Mouse (Mus musculus) small intestine, adult 2 months (tissue): Measurements from ENCODE around the gene Wdr18.

ENCODE experiments used
- CTCF ChIP-seq: fragments of 200-500 bp; IDR thresholded peaks from 2 replicates; pipeline ENCODE4 v1.5.1; 2012; ENCODE audit warnings: low read depth, mild to moderate bottlenecking, control low read depth, inconsistent platforms, low read length, moderate library complexity, mixed read lengths; ENCODE audit not compliant: insufficient replicate concordance, insufficient read length; ENCODE audit errors: extremely low read depth
- POLR2A ChIP-seq: fragments of 200-500 bp; IDR thresholded peaks from 2 replicates; pipeline ENCODE4 v1.6.1; 2012; ENCODE audit warnings: low read depth, mild to moderate bottlenecking, control low read depth, inconsistent platforms, low read length, moderate library complexity

GRCm38 (mm10) chr10:79959847-79960601 lies at the start of gene Wdr18:
- TF ChIP-seq CTCF (peak; percentile 95), POLR2A (peak; percentile 27; the same call in 1 of the 2 replicates)
